Mouse (Mus musculus): ENCODE data around the gene Klk1b4.
"Not testable (repeated sequence)": the region's sequence is repeated elsewhere in the genome, so short reads cannot be mapped to it uniquely, and the experiment has no call there.

The Klk1b4 gene

DNA sequence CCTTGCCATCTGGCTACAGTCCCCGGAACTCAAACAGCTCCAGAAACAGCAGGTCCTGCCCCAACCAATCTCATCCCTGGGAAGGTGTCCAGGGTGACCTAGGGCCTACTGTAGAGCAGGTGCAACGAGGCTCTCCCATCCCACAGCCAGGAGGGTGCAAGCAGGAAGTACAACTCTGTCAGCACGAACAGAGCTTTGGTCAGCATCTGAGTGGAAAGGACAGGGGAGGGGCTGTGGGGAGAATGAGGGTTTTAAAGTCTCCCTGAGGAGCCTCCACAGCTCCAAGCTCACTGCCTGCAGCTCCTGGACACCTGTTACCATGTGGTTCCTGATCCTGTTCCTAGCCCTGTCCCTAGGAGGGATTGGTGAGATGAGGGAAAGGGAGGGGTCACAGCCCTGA lies at the start of gene Klk1b4:
Klk1b4 (plus strand) TSS at position 301 of the 400 bp plus-strand sequence.
- not testable (repeated sequence) for DNase-seq

DNA sequence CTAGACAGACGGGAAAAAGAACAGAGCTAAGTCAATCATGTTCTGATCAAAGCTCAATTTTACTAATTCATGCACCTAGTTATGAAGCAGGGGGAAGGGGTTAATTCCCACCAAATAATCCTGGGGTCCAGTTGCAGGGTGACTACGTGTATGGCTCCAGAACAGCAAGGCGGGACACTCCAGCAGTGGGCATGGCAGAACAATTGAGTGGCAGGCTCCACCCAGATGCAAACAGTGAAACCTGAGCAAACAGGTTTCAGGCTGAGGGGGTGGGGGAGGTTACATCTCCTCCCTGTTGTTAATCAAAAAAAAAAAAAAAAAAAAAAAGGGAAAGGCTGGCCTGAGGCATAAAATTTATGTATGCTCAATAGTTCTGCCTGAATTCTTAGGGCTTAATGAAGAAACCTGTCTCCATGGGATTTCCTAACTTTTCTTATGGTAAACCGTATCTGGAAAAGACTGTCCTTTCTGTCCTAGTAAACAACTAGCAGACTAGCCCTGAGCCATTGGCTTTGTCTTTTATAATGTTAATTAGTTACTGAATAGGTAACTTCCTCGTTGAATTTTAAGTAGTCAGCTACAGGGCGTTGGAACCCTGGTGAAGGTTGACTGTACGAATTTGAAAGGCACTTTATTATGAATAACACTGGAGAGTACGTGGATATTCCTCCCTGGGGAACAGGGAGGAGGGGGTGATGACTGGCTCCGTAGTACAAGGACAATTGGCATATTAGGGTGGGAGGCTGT lies 27.8 kb upstream of the Klk1b4 start:
- peak; percentile 39 to 56 for DNase-seq

DNA sequence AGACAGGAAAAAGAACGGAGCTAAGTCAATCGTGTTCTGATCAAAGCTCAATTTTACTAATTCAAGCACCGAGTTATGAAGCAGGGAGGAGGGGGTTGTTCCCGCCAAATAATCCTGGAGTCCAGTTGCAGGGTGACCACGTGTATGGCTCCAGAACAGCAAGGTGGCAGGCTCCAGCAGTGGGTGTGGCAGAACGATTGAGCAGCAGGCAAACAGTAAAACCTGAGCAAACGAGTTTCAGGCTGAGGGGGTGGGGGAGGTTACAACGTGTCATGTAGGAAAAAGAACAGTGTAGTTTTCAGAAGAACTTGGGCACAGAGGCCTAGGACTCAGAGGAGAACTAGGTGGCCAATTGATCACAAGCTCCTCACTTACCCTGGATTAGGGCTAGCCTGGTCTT lies 20.7 kb upstream of the Klk1b4 start:
- DNase-seq = peak in 1 of 2 experiments; percentile 40

DNA sequence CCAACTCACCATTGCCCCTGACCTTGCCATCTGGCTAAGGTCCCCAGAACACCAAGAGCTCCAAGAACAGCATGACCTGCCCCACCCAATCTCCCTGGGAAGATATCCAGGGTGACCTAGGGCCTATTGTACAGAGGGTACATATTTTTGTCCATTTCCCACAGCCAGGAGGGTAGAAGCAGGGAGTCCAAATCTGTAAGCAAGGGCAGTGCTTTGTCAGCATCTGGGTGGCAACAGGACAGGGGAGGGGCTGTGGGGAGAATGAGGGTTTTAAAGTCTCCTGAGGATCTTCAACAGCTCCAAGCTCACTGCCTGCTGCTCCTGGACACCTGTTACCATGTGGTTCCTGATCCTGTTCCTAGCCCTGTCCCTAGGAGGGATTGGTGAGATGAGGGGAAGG lies 19.3 kb upstream of the Klk1b4 start, which contains the start of gene Klk1b24:
Klk1b24 (plus strand) TSS at position 301 of the 400 bp plus-strand sequence.
- DNase-seq = not testable (repeated sequence)

DNA sequence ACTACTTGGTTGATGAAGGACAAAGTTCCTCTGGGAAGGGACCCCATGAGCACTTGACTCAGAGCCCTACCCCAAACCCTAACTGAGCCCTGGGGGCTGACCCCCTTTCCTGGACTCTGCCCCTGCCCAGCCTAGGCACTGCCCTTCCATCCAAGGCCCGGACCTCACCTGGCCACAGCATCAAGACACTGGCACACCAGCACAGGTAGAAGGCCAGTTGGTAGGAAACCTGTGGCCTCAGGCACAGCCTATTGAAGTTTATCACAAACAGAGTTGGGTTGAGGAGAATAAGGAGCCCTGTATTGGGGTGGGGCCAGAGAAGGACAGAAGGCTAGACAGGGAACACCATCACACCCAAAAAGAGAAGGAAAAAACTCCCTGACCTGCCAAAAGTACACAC lies 13.8 kb upstream of the Klk1b4 start:
- DNase-seq = not testable (repeated sequence)

DNA sequence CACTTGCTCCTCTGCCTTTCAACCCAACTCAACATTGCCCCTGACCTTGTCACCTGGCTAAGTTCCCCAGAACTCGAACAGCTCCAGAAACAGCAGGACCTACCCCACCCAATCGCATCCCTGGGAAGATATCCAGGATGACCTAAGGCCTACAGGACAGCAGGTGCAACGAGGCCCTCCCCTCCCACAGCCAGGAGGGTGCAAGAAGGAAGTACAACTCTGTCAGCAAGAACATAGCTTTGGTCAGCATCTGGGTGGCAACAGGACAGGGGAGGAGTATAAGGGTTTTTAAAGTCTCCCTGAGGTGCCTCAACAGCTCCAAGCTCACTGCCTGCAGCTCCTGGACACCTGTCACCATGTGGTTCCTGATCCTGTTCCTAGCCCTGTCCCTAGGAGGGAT lies 9.3 kb upstream of the Klk1b4 start, which contains the start of gene Klk1b3:
Klk1b3 (plus strand) TSS at position 301 of the 400 bp plus-strand sequence.
- DNase-seq = no peak

DNA sequence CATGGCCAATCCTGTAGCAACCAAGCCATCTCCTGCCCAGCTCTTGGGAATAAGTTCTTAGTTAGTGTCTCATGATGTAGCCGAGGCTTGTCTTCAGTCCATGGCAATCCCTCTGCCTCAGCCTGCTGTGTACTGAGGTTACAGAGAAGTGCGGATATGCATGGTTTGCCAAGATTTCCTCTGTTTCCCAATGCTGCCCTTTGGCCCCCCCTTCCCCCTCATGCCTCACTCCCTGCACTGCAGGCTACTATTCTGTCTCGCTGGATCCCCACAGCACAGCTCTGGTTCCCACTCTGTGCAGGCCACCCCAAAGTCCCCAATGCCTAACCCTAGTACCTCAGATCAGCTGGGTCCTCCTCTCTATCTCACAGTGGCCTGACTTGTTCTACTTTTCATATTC lies 1.1 kb downstream of the Klk1b4 start:
- DNase-seq = no peak

DNA sequence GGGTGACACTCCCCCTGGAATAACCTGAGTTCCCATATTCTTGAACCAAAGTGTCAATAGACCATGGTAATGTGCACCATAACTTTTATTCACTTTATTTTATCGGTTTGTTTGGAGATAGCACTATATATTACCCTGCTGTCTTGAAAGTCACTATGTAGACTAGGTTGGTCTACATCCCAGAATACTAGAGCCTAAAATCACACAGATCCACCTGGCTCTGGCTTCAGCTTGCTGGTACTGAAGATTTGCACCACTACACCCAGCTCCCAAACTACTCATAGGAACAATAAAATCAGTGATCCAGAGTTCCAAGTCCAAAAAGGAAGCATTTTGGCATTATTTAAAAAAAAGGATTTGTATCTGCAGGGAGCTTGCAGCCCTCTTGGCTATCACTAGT lies 8.4 kb downstream of the Klk1b4 start, which contains the start of gene Klk1b5:
Klk1b5 (plus strand) TSS at position 301 of the 400 bp plus-strand sequence.
- DNase-seq = no peak

DNA sequence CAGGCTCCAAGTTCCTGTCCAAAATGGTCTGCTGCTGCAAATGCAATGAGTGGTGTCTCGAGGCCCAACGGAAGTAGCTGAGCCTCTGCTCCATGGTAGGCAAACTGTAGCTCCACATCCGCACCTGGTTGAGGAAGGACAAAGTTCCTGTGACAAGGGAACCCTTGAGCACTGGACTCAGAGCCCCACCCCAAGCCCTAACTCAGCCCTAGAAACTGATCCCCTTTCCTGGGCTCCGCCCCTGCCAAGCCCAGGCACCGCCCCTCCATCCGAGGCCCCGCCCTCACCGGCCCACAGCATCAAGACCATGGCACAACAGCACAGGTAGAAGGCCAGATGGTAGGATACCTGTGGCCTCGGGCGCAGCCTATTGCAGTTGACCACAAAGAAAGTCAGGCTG lies 14.4 kb downstream of the Klk1b4 start:
- not testable (repeated sequence) for DNase-seq

DNA sequence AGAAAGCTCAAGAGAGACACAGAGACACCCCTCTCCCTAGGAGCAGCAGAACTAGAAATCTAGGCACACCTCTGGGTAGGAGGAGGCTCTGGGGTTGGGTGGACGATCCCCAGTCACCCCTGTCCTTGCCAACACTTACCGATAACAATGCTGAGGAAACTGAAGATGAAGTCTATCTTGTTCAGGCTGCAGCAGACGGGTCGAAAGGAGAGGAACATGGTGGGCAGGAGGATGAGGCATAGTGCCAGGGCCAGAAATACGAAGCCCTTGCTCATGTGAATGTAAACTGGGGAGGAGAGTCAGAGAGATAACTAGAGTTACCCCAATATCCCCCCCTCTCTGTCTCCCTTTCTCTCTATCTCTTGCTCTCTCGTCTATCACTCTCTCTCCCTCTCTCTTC lies 15.1 kb downstream of the Klk1b4 start:
- not testable (repeated sequence) for DNase-seq

DNA sequence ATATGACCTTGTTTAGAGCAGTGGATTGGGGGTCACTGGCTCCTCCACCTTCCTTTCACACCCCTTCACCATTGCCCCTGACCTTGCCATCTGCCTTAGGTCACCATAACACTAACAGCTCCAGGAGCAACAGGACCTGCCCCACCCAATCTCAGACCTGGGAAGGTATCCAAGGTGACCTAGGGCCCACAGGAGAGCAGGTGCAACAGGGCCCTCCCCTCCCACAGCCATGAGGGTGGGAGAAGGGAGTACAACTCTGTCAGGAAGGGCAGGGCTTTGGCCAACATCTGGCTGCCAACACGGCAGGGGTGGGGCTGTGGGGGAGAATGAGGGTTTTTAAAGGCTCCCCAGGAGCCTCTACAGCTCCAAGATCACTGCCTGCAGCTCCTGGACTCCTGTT lies 17.8 kb downstream of the Klk1b4 start, which contains the start of gene Klk1:
Klk1 (plus strand) TSS at position 285 of the 400 bp plus-strand sequence.
- DNase-seq = peak; percentile 44 to 67

DNA sequence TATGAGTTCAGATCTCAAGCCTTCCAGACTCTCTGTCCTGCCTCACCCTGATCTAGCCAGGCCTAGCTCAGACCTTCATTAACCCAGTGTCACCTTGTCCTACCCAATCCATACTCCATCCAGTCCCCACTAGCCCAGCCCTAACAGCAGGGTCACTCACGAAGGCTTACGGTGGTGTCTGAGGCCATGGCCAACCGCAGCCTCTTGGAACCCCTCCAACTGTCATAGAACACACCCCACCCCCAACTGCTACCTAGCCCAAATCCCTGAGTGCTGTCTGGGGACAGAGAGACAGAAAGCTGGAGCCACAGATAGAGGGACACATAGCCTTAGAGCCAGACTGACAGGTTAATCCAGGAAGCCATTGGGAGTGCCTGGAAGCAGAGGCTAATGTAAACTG lies 28.7 kb downstream of the Klk1b4 start, which contains the start of gene Gm36864:
Gm36864 (plus strand) TSS at position 269 of the 400 bp plus-strand sequence.
- no peak for DNase-seq

DNA sequence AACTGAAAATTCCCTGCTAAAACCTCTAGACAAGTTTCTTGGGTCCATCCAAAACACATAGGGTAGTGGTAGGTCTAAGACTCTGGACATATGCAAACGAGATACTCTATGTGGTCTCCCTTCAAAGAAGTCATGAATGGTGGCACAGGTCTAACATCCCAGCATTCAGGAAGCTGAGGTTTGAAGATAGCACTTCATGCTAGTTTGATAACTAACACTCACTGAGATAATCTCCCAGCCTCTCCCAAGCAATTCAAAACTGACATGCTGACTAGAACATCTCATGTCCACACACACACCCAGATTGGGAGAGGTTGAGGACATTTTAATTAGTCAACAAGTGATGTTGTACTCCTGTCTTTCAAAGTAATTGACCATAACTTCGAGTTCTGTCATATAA lies 32.7 kb downstream of the Klk1b4 start:
- DNase-seq = no peak

DNA sequence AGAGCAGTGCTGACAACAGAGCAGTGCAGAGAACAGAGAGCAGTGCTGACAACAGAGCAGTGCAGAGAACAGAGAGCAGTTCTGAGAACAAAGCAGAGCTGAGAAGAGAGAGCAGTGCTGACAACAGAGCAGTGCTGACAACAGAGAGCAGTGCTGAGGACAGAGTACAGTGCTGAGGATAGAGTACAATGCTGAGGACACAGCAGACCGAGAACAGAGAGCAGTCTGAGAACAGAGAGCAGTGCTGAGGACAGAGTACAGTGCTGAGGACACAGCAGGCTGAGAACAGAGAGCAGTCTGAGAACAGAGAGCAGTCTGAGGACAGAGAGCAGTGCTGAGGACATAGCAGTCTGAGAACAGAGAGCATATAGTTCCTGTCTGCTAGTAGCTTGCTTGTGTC lies 33.5 kb downstream of the Klk1b4 start:
- no peak for DNase-seq

DNA sequence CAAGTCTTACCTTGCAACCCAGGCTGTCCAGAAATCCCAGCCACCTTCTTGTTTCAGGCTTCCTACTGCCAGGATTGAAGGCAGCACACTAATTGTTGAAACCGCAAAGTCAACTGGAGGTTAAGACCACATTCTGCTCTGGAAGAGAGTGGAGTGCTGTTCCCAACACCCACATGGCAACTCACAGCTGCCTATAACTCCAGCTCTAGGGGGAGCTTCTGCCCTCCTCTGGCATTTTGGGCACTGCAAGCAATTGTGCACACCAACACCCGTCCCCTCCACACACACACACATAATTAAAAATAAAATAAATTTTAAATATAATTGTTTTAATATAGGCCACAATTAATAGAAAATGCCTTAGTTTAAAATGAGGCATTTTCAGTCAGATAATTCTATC lies 33.9 kb downstream of the Klk1b4 start:
- DNase-seq = no peak

DNA sequence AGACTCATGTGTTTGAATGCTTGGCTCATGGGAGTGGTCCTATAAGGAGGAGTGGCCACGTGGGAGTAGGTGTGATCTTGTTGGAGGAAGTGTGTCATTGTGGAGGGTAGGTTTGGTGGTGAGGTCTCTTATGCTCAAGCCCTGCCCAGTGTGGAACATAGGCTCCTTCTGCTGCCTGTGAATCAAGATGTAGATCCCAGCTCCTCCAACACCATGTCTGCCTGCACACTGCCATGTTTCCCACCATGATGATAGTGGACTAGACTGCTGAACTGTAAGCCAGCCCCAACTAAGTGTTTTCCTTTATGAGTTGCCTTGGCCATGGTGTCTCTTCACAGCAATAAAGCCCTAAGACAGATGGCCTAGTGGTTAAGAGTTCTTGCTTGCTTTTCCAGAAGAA lies 36.8 kb downstream of the Klk1b4 start:
- DNase-seq = no peak

DNA sequence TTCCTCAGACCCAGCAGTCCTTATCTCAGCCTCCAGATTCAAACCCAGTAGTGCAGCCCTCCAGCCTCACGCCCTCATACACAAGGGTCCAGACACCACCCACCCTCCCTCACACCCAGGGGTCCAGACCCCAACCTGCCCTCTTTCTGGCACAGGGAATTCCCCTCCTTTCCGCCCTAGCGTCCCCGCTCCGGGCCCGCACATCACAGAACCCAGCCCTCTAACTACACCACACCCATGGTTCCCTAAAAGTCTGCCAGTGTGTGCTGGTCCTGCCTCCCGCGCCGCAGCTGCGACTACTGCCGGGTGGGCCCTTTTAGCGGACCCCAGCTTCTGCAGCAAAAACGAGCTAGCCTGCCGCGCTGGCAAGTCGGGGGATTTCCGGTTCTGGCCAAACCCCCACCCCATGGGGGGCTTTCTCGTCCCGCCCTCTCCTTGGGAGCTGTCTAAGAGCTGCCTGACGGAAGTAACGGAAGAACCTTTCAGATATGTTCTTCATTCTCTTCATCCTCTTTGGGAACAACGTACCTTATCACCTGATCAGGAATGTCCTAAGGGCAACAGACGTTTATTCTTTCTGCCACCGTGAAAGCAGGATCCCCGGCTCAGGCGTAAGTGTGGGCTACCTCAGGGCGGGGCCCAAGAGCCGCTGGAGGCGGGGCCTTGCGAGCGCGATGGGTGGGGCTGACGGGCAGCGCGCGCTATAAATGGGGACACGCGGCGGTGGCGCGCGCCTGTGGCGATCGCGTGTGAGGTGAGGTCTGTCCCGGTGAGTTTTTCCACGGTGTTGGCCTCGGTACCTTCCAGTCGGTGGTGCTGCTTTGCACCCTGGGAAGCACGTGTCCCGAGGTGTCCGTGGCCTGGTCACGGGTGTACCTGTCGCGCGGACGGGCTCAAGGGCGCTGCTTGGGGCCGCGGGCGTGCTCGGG lies 39.1 kb downstream of the Klk1b4 start, which contains the start of the genes 1700028J19Rik and 2410002F23Rik:
1700028J19Rik (minus strand) TSS at position 641 of the 929 bp plus-strand sequence.
2410002F23Rik (plus strand) TSS at position 668 of the 929 bp plus-strand sequence.
- peak; percentile 88 to 89 for DNase-seq

DNA sequence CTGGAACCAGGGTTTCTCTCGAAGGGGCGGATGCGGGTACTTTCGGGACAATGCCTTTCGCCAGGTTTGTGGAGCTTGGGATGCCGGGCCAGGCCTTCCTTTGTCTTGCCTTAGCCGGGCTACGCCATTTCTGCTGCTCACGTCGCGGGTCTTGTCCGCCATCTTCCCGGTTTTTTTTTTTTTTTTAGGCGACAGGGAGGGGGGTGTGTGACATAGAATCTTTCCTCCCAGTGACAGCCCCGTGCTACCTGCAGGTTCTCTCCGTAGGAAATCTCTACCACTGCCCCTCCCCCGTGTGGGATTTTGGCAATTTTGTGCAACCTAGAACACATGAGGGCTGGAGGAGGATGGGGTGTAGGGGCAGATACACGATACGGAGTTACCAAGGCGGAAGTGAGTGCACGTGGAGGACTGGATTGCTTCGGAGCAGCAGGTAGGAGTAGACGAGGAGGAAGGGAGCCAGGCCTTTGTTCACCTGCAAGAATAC lies 39.8 kb downstream of the Klk1b4 start:
- DNase-seq = peak; percentile 38 to 44

DNA sequence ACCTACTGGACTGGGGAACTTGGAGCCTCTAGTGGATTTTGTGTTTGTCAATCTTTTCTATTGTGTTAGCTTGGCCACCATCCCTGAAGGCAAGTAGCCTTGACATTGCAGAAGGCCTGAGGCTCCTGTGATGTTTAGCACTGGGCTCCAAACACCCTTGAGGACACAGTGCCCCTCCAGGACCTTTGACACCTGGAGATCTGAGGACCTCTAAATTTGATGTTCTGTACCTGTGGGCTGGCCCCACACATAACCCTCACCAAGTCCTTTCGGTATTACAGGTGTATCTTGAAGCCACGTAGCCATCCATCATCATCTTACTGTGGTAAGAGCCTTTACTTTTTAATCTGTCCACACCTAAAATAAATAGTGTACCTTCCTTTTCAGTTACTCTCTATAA lies 40.7 kb downstream of the Klk1b4 start:
- no peak for DNase-seq

DNA sequence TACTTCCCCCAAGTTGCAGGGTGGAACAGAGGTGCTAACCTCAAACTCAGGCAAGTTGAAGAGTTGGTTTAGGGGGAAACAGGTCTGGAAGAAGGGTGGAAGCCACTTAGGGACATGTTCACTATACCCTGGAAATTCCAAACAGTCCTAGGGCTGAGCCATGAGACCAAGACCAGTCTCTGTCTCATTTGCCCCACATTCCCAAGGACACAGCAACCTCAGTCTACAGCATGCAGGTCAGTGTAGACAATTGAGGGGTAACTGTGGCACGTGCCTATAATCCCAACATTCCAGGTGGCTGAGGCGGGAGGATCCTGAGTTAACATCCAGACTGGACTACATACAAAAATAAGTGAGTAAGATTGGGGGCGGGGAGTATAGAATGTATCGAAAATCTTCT lies 42.0 kb downstream of the Klk1b4 start:
- no peak for DNase-seq

DNA sequence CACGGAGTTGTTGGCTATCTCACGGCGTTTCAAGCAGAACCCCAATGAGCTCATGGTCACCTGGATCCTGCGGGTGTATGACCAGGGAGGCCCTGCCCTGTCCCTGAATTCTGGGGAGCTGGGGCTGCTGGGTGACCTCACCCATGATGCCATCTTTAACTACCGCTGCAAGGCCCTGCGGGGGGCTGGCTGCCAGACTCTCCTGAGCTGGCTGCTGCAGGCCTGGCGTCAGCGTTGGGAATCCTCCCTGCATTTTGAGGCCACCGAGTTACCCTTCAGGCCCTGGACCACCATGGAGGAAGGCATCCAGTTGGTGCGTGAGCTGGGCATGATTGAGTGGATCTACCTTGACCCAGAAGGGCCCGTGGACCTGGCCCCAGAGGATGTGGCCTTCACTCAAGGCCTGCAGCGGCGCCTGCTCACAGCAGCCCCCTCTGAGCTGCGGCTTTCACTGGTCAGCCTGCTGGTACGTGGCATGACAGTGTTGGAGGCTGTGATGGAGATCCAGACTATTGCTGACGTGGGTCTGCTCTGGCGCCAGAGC lies 43.6 kb downstream of the Klk1b4 start:
- not testable (repeated sequence) for DNase-seq

DNA sequence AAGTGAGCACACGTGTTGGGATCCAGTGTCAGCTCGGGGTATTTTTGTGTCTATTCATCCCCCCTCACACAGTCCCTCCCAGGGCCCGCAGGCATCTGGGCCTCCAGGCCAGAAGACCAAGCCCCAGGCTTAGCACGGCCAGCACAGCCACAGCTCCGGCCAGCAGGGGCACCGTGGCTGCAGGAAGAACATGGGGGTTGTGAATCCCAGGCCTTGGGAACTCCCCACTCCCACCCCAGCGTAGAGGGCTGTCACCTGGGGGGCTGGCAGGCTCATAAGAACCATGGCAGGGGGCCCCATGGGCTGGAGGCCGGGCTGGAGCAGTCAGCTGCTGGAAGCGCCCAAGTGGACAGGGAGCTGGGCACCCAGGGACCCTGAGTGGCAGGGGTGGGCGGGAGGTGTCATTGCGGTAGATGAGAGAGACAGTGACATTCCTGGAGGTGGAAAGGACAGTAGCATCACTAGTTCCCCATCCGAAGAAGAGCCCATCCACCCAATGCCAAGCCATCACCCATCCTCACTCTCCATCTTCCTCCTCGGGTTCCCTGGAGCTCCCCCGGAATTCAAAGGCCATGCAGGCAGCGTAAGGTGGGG lies 45.9 kb downstream of the Klk1b4 start:
- DNase-seq = no peak

All from kidney, adult 8-10 months (tissue).